Mouse (Mus musculus) heart, embryonic 14.5 days (tissue): ENCODE data around the gene Pdcd4. TPM values are rescaled to one million over a fixed set of nuclear protein-coding genes. Genes with fewer than 3 reads are reported as not detected.
"Not testable (repeated sequence)": the region's sequence is repeated elsewhere in the genome, so short reads cannot be mapped to it uniquely, and the experiment has no call there.

Experiments
- ATAC-seq: fragments of 200-750 bp; cut with Nextera tagmentation; 2 replicates; pipeline ENCODE4 v1.8.0; 2017; ENCODE audit warnings: low read depth, moderate TSS enrichment; ENCODE audit not compliant: insufficient number of reproducible peaks, insufficient read depth, low FRiP score
- H3K27ac ChIP-seq, 2 experiments: fragments of 200-500 bp in 1 of 2; fragments of 300-500 bp in 1 of 2; sonication (generic) in 1 of 2; replicated peaks in 1 of 2; 2 replicates each; pipeline ENCODE4 v1.5.1; 2012 to 2014; ENCODE audit warnings: low read depth in 2 of 2, low read length in 2 of 2, control low read depth in 1 of 2, mild to moderate bottlenecking in 1 of 2, mixed read lengths in 1 of 2; ENCODE audit not compliant: control insufficient read depth in 1 of 2, insufficient read depth in 1 of 2
- H3K27me3 ChIP-seq: fragments of 300-500 bp; sonication (generic); 2 replicates; pipeline ENCODE4 v1.6.1; 2014; ENCODE audit warnings: mild to moderate bottlenecking, low read length, control low read depth; ENCODE audit not compliant: control insufficient read depth, insufficient read depth
- H3K36me3 ChIP-seq: fragments of 300-500 bp; sonication (generic); 2 replicates; pipeline ENCODE4 v1.6.1; 2014; ENCODE audit warnings: mild to moderate bottlenecking, control low read depth, low read length, mixed read lengths; ENCODE audit not compliant: control insufficient read depth, insufficient read depth
- H3K4me1 ChIP-seq, 2 experiments: fragments of 200-500 bp in 1 of 2; fragments of 300-500 bp in 1 of 2; sonication (generic) in 1 of 2; 2 replicates each; pipeline ENCODE4 v1.6.1; 2012 to 2014; ENCODE audit warnings: low read length in 2 of 2, control low read depth in 1 of 2, mixed read lengths in 1 of 2; ENCODE audit not compliant: control insufficient read depth in 2 of 2, insufficient read depth in 2 of 2
- H3K4me2 ChIP-seq: fragments of 300-500 bp; sonication (generic); 2 replicates; pipeline ENCODE4 v1.6.1; 2014; ENCODE audit warnings: mild to moderate bottlenecking, low read length
- H3K4me3 ChIP-seq, 2 experiments: fragments of 200-500 bp in 1 of 2; fragments of 300-500 bp in 1 of 2; sonication (generic) in 1 of 2; 2 replicates each; pipeline ENCODE4 v1.5.1; 2012 to 2014; ENCODE audit warnings: low read length in 2 of 2, mild to moderate bottlenecking in 2 of 2, control low read depth in 1 of 2, low read depth in 1 of 2, moderate library complexity in 1 of 2; ENCODE audit not compliant: control insufficient read depth in 1 of 2, insufficient read depth in 1 of 2
- H3K9ac ChIP-seq: fragments of 300-500 bp; sonication (generic); 2 replicates; pipeline ENCODE4 v1.6.1; 2014; ENCODE audit warnings: mild to moderate bottlenecking, low read length
- H3K9me3 ChIP-seq: fragments of 300-500 bp; sonication (generic); 2 replicates; pipeline ENCODE4 v1.6.1; 2016; ENCODE audit warnings: low read length, control low read depth; ENCODE audit not compliant: control insufficient read depth
- WGBS: fragments of 180-500 bp; shearing (Covaris S2); extraction: QIAGEN DNeasy Blood & Tissue Kit; methylation state at CpG from one replicate; pipeline ENCODE4 v1.1.7; 2014; 5-methylcytosine and 5-hydroxymethylcytosine counted together
- polyA plus RNA-seq: library from polyadenylated mRNA; unstranded; fragments of >200 nt; fragmentation: Nextera tagmentation; extraction: Ambion mirVana; gene quantifications from 2 replicates; pipeline ENCODE4 v1.2.1, GENCODE M21; 2014

Gene Pdcd4
- polyA plus RNA-seq, 1 experiment from 2014 or later = 45.6 TPM

- 30% methylated on average over 15 of the region's 15 CpGs for WGBS
- Histone ChIP-seq H3K27me3 (no peaks in the 10 kb centered on the region), H3K4me2 (peak overlapping the region; percentile 80), H3K36me3 (no peaks in the 10 kb centered on the region), H3K9ac (peak overlapping the region; percentile 81), H3K4me1 (peaks cover 12 to 34% of the 10 kb centered on the region in 2 experiments), H3K9me3 (no peaks in the 10 kb centered on the region), H3K27ac (peak overlapping the region; percentile 29 to 85), H3K4me3 (peak overlapping the region; percentile 64 to 96)
- ATAC-seq = no peak
These were observed 10.1 kb downstream of the Pdcd4 start for GRCm38 (mm10) chr19:53901931-53902738.

DNA sequence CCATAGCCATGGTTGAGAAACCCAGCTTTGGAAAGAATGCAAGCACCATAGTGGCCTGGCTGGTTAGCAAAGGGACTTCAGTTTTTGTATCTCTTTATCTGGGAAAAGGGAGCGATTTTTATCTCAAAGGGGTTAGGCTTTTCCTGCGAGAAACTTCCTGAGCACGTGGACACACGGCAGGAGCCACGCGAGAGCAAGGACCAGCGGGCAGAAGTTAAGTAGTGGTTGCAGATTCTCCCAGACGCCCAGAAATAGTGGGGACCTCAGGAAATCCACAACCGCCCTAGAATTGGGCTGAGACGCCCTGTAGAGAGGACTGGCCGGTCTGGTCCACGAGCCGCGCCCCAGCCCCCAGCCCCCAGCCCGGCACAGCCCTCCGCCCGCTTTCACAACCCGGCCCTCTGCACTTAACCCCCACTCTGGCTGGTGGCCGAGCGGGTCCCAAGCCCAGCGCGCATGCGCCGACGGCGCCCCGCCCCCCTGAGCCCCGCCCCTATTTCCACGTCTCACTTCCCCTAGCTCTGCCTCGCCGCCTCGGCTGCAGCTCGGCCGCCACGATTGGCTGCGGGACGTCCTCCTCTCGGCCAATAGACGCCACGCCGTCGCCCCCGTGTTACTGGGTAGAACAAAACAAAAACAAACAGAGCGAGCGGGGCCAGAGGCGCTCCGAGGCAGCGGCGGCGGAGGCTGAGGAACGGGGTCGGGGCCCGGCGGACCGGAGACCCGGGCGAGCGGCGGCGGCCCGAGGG, 10.9 kb downstream of the Pdcd4 start:
- Histone ChIP-seq H3K4me3 (peak overlapping the region; percentile 95 to 96), H3K27ac (peak overlapping the region; percentile 65 to 85), H3K27me3 (no peaks in the 10 kb centered on the region), H3K9me3 (no peaks in the 10 kb centered on the region), H3K4me2 (peak overlapping the region; percentile 80), H3K9ac (peak overlapping the region; percentile 88), H3K4me1 (peaks cover 12 to 30% of the 10 kb centered on the region in 2 experiments), H3K36me3 (no peaks in the 10 kb centered on the region)
- peak; percentile 98 for ATAC-seq
- WGBS = under 1% methylated on average over 50 of the region's 61 CpGs

DNA sequence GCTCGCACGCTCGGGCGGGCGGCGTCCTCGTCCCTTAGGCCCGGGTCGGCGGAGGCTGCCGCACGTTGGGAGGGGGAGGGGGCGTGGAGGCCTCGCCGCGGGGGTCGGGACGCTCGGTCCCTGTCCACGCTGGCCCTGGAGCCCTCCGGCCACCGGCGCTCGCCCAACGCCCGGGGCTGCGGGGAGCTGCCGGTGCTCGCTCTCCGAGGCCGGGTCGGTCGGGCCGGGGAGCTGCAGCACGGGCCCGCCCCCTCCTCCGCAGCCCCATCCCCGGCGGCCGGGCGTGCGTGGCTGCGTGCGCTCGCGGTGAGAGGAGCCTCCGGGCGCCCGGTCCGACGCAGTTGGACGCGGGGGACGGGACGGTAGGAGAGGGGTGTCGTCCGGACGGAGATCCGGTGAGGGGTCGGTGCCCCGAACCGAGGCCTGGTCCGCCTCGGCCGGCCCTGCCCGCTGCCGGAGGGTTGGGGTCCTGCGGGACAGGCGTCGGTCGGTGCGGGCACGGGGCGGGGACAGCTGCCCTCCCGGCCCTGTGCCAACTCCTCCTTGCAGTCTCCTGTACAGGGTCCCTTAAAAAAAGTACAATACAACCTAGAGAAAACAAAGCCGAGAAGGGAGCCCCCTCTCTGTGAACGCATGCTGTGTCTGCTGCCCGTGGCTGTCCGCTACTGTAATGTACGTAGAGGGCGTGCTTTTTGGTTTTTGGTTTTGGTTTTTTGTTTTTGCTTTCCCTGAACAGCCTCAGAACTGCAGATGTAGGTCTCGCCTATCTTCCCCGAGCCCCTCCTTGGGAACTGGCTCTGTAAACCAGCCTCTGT, 11.7 kb downstream of the Pdcd4 start:
- under 1% methylated on average over 56 of the region's 83 CpGs for WGBS
- peak overlapping the region; percentile 65 to 81 for H3K27ac ChIP-seq
- peaks cover 7% of the 10 kb centered on the region; the same call in 1 of the 2 replicates for H3K36me3 ChIP-seq
- H3K9ac ChIP-seq = peak overlapping the region; percentile 88
- ATAC-seq = peak; percentile 45
- H3K4me2 ChIP-seq = peak overlapping the region; percentile 79
- no peaks in the 10 kb centered on the region for H3K9me3 ChIP-seq
- no peaks in the 10 kb centered on the region for H3K27me3 ChIP-seq
- peaks cover 8 to 24% of the 10 kb centered on the region in 2 experiments for H3K4me1 ChIP-seq
- H3K4me3 ChIP-seq = peak overlapping the region; percentile 95 to 96

GRCm38 (mm10) chr19:53904833-53905480, 12.9 kb downstream of the Pdcd4 start:
- H3K4me3 ChIP-seq = peak overlapping the region in 1 of 2 experiments; percentile 96; a peak in 2 of 4 replicates
- 56% methylated on average over 7 of the region's 7 CpGs for WGBS
- no peak for ATAC-seq

GRCm38 (mm10) chr19:53906033-53906702, 14.1 kb downstream of the Pdcd4 start:
- WGBS = 65% methylated on average over 6 of the region's 6 CpGs
- Histone ChIP-seq H3K36me3 (peaks cover 26% of the 10 kb centered on the region), H3K4me2 (no peak overlapping the region), H3K4me1 (peaks cover 8 to 24% of the 10 kb centered on the region in 2 experiments), H3K9ac (no peak overlapping the region), H3K27ac (no peak overlapping the region), H3K4me3 (no peak overlapping the region), H3K27me3 (no peaks in the 10 kb centered on the region), H3K9me3 (no peaks in the 10 kb centered on the region)
- no peak for ATAC-seq

More at GRCm38 (mm10) chr19:53904833-53905480, 12.9 kb downstream of the Pdcd4 start:
- H3K9ac ChIP-seq = peak overlapping the region; percentile 88
- H3K4me2 ChIP-seq = peak overlapping the region; percentile 79
- no peaks in the 10 kb centered on the region for H3K9me3 ChIP-seq
- peaks cover 16% of the 10 kb centered on the region for H3K36me3 ChIP-seq
- no peaks in the 10 kb centered on the region for H3K27me3 ChIP-seq
- H3K4me1 ChIP-seq = peaks cover 8 to 24% of the 10 kb centered on the region in 2 experiments
- no peak overlapping the region for H3K27ac ChIP-seq

DNA sequence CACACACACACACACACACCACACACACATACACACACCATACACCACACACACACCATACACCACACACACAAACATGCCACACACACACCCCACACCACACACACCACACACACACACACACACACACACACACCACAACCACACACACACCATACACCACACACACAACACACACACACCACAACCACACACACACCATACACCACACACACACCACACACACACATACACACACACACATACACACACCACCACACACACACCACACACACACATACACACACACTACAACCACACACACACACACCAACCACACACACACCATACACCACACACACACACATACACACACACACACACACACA, 14.7 kb downstream of the Pdcd4 start:
- not testable (repeated sequence) for H3K4me2 ChIP-seq, H3K27me3 ChIP-seq, H3K9ac ChIP-seq, H3K27ac ChIP-seq, ATAC-seq, H3K4me3 ChIP-seq, H3K9me3 ChIP-seq
- Histone ChIP-seq H3K36me3 (peaks cover 30% of the 10 kb centered on the region), H3K4me1 (peaks cover 8 to 24% of the 10 kb centered on the region in 2 experiments)
